Mouse (Mus musculus) gastrocnemius, adult 18-20 months (tissue): Measurements from ENCODE around the gene Elavl4. TPM values are rescaled to one million over a fixed set of nuclear protein-coding genes. Genes with fewer than 3 reads are reported as not detected.

Experiments used
- DNase-seq: peaks from one replicate; pipeline ENCODE4 v3.0.0; 2021; ENCODE audit warnings: low spot score
- long read RNA-seq, 2 experiments: library from polyadenylated mRNA; stranded (forward); transcript quantifications; one replicate each; pipeline ENCODE4 v2.0.0; 2021
- total RNA-seq, 2 experiments: library from RNA; stranded (reverse); gene quantifications; 2 replicates each; pipeline ENCODE4 v1.2.3; 2021

Elavl4 gene
- total RNA-seq: not detected
- long read RNA-seq, experiment 1: 0 reads
- long read RNA-seq, experiment 2: 0 reads

DNA sequence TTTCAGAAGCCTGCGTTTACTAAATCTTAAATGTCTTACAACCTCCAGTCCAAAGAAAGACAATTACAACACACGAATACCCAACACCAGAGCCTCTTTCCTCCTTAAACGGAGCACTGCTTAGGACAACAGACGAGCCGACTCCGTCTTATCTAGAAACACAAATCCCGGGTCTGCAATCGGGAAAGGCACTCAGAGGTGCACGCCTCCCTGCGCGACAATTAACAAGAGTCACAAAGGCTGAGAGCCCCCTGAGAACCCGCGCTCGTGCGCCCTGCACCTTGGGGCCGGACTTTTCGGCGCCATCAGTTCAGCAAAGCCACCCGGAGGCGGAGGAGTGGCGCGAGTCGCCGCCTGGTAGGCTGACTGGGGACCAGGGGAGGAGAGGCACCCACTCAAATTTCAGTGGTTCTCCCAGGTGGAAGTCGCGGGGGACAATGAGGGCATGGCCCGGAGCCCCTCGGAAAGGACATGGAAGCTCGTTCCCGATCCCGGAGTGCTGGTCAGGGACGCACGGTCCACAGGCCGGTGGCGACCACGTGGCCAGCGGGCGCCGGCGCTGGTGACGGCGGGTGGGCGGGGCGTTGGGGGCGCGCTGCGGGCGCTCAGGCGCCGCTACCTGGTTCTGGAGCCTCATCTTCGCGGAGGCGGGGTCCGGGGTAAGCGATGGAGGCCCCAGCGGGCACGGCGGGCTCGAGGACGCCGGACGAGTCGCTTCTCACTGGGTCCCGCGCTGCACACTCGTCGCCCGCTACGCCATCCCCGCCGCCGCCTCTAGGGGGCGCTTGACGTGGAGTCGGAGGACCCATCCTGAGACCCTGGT lies at the start of gene Elavl4:
Gene Elavl4 (minus strand): TSS at position 732 of the 823 bp plus-strand sequence.
- DNase-seq: no peak

DNA sequence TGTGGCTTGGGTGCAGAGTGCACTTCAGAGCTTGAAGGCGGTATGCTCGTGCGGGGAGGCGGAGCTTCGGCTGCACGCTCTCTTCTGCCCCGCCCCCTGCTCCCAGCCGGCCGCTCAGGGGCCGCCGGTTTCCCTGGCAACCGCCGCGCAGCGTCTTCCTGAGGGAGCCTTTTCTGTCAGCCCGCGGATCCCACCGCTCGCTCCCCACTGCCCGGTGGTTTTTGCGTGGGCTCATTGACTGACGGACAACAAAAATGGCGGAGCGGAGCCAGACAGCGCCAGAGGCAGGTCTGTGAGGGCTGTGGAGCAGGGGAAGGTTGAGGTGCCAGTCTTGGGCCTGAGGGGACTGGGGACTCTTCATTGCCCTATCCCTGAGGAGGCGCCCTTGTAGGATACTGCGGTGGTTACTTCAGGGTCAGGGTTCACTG lies 45.9 kb upstream of the Elavl4 start, which contains the start of gene Agbl4:
Gene Agbl4 (plus strand): TSS at position 44 of the 428 bp plus-strand sequence.
- DNase-seq: no peak

DNA sequence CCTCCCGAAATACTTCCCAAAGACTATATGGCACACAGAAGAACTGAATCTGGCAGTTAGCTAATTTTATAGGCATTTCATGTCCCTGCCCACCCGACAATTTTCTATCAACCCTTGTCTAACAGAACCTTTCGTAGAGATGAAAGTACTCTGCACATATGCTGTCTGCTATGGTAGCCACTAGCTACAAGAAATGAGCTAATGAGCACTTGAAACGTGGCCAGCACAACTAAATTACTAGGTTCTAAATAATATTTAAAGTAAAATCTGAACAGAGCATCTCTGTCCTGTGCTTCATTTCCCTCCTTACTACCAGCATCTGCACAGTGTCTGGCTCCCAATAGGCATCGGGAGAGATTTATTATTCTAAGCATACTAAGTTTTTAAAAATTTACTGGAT lies 44.5 kb upstream of the Elavl4 start:
- no peak for DNase-seq

- no peak for DNase-seq
Measured at GRCm38 (mm10) chr4:110360568-110360967, 8.9 kb upstream of the Elavl4 start.

GRCm38 (mm10) chr4:110352001-110352369 lies 276 bp upstream of the Elavl4 start:
- no peak for DNase-seq

- DNase-seq: no peak
Measured at GRCm38 (mm10) chr4:110350856-110351177, 892 bp downstream of the Elavl4 start.

GRCm38 (mm10) chr4:110323912-110324311 lies 27.8 kb downstream of the Elavl4 start:
- DNase-seq: no peak

GRCm38 (mm10) chr4:110312126-110312525 lies 39.6 kb downstream of the Elavl4 start:
- DNase-seq: no peak

- DNase-seq: no peak
Measured at GRCm38 (mm10) chr4:110306972-110307371, 44.7 kb downstream of the Elavl4 start.

- DNase-seq: no peak
Measured at GRCm38 (mm10) chr4:110306559-110306958, 45.1 kb downstream of the Elavl4 start.

GRCm38 (mm10) chr4:110295793-110296192 lies 55.9 kb downstream of the Elavl4 start:
- DNase-seq: no peak

DNA sequence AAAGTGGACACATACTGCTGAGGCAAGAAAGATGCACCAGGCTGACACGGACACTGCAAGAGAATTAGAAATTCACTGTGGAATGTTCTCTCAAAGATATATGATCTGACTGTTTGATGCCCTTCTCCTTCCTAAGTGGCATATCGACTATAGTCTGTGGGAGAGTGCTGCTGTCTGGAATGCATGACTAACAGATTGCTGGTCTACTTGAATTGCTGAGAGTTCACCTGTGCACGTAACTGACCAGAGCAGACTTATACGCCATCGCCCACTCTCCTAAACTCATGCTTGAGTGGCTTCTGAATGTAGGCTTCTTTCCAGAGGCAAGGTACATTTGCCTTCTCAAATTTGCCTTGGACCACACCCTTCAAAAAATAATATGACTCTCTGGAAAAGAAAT lies 58.5 kb downstream of the Elavl4 start:
- DNase-seq: no peak

DNA sequence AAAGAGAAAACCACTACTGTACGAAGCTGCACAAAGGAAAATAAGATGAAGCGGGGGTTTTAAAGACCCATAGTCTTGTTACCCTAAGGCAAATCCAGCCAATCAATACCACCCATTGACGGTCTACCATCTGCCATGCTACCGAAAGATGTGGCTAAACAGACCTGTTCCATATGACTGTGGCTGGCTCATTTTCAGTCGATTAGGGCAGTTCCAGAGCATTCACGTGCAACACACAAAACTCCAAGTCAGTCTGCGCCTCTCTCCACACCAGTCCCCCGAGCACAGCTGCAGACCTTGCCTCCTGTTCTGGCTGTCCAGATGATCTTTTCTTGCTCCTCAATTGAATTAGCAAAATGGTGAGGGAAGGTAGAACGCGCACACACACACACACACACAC lies 59.2 kb downstream of the Elavl4 start:
- no peak for DNase-seq

- no peak for DNase-seq
Measured at GRCm38 (mm10) chr4:110290544-110291095, 61.1 kb downstream of the Elavl4 start.

DNA sequence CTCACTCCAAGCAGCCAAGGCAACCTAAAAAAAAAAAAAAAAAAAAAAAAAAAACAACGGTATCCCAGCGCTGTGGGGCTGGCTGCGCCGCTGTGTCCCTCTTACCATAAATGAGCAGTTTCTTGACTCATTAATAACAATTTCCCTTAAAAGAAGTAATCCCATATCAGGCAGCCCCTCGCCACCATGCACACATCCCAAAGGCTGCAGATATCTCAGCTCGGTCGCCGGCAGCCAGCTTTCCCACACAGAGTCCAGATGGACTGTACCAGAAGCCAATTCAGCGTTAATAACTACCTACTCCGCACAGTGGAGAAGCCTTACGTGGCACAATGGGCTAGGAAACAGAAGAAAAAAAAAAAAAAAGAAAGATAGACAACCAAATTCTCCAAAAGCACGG lies 61.7 kb downstream of the Elavl4 start:
- DNase-seq: no peak

DNA sequence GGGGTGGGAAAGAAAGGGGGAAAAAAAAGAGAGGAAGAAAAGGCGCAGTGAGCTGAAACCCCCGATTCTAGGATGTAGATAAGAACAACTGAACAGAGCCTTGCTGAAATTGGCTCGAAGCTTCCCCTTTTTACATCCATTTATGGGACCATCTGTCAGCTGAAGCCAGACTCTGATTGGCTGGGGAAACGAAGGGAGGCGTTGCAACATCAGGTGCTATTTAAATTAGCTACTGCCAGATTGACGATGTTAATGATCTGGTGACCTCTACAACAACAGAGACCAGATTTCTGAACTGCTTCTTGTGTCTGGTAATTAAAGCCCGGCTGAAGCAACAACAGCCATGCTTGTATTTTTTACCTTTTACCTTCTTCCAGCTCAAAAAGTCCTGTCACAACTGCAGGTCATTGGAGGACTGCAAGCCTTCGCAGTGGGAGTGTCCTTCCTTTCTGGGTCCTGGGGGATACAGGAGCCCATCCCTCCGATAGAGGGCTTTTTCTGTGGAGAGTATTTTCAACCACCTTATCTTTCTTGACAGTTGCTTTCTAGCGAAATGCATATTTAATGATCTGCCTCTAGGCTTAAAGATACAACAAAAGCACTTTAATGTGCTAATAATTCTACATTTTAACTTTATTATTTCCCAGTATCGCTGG lies 64.2 kb downstream of the Elavl4 start:
- DNase-seq: no peak

- no peak for DNase-seq
Measured at GRCm38 (mm10) chr4:110286841-110287240, 64.9 kb downstream of the Elavl4 start.

DNA sequence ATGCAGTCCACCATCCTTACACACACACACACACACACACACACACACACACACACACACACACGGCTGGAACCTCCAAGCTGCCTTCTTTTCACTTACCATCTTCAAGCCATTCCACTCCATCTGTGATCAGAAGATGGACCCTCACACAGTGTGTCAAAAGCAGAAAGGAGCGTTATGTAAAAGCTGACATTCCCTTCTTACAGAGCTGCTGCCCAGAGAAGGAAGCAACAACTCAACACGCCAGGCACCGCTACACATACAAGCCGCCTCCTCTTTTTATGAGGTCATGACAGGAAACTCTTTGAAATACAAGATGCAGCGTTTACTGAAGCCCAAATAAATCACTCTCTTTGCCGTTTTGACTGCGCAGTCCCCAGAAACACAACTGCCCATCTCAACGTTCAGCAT lies 65.3 kb downstream of the Elavl4 start:
- DNase-seq: no peak

DNA sequence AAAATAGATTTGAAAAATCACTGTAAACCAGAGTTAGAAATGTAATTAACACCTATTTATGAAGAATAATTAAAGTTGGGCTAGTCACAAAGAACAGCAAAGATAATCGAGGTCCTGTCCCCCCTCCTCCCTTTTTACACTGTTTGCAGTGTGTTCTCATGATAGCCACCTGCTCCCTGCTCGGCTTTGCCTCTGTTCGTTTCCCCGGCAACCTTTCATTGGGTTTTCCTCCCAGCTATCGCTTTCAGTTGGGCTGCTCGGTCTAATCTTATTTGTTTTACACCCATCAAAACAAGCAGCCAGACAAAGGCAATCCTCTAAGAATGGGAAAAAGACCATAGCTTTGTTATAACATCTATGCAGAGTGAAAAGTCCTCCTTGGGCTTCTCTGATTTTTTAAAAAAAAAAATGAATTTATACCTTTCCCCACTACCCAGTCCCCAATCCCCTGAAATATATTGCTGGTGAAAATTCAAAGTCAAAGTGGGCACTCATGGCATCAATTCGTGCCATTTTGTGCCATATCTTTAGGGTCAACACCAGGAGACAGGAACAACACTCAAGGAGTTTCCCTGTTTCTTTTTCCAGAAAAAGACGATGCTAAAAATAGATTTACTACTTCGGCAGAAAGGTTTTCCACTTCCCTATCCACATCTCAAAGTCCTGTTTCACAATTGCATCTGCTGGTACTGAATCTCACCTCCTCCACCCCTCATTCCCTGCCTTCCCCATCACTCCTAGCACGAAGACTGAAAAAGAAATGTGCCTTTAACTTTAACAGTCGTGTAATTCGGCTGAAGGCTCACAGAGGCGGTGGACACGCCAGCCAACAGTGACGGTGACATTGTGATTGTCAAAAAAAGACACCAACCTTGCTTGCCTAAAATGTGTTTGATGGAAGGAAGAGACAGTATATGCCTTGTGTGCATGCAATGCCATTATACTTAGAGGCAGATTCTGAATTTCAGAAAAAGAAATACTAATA lies 66.1 kb downstream of the Elavl4 start:
- no peak for DNase-seq

DNA sequence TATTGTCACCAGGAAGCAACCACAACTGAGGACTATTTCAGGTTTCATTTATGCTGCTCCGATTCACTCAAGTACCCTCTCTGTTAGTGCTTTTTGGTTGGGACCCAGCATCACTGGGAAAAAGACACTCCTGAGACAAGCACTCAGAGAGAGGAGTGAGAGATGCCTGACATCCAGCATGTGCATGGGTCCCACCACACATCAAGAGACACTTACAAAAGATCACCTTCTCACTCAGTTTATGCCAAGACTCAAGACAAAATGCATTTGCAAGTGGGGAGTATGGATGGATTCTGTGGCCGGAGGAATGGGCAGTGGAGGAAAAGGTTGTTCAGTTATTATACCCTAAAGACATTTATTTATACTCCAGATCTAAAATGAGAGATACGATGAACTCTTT lies 67.3 kb downstream of the Elavl4 start:
- no peak for DNase-seq

DNA sequence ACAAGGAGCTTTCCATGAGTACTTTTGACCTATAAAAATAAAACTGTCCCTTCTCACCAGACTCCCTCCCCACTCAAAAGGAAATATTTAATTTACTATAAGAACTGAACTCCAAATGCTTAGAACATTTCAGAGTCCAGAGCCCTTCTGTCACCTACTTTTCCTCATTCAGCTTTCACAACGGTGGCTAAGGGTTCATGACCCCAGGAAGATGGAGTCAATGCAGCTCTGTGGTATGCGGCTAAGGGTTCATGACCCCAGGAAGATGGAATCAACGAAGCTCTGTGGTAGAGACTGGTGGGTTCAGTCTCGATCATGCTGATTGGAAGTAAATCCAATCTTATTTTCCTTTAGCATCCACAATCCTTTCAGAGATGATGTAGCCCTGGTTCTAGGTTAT lies 81.7 kb downstream of the Elavl4 start:
- no peak for DNase-seq
